Mouse (Mus musculus) neural tube, embryonic 14.5 days (tissue): ENCODE data around the gene Nav2. TPM values are rescaled to one million over a fixed set of nuclear protein-coding genes. Genes with fewer than 3 reads are reported as not detected.

Source experiments
- ATAC-seq: fragments of 200-750 bp; cut with Nextera tagmentation; 2 replicates; pipeline ENCODE4 v1.8.0; 2017; ENCODE audit warnings: low read depth, mild to moderate bottlenecking, moderate TSS enrichment, moderate library complexity
- H3K27ac ChIP-seq: fragments of 300-500 bp; sonication (generic); 2 replicates; pipeline ENCODE4 v1.5.1; 2014; ENCODE audit warnings: low read depth, mild to moderate bottlenecking, control low read depth, low read length, moderate library complexity, mixed read lengths
- H3K27me3 ChIP-seq: fragments of 300-500 bp; sonication (generic); 2 replicates; pipeline ENCODE4 v1.6.1; 2014; ENCODE audit warnings: low read length; ENCODE audit not compliant: control insufficient read depth, insufficient read depth
- H3K36me3 ChIP-seq: fragments of 300-500 bp; sonication (generic); 2 replicates; pipeline ENCODE4 v1.6.1; 2014; ENCODE audit warnings: low read length, mixed read lengths; ENCODE audit not compliant: control insufficient read depth, insufficient read depth
- H3K4me1 ChIP-seq: fragments of 300-500 bp; sonication (generic); 2 replicates; pipeline ENCODE4 v1.6.1; 2014; ENCODE audit warnings: low read length; ENCODE audit not compliant: control insufficient read depth, insufficient read depth
- H3K4me2 ChIP-seq: fragments of 300-500 bp; sonication (generic); 2 replicates; pipeline ENCODE4 v1.6.1; 2014; ENCODE audit warnings: mild to moderate bottlenecking, low read depth, low read length, control low read depth
- H3K4me3 ChIP-seq: fragments of 300-500 bp; sonication (generic); 2 replicates; pipeline ENCODE4 v1.5.1; 2014; ENCODE audit warnings: low read depth, low read length, control low read depth, mixed read lengths
- H3K9ac ChIP-seq: fragments of 300-500 bp; sonication (generic); replicated peaks from 2 replicates; pipeline ENCODE4 v1.6.1; 2014; ENCODE audit warnings: low read depth, mild to moderate bottlenecking, control low read depth, low read length, mixed read lengths
- H3K9me3 ChIP-seq: fragments of 300-500 bp; sonication (generic); 2 replicates; pipeline ENCODE4 v1.6.1; 2016; ENCODE audit warnings: low read length; ENCODE audit not compliant: control insufficient read depth
- WGBS: fragments of 180-500 bp; shearing (Covaris S2); extraction: QIAGEN DNeasy Blood & Tissue Kit; methylation state at CpG from one replicate; pipeline ENCODE4 v1.1.7; 2014; 5-methylcytosine and 5-hydroxymethylcytosine counted together
- polyA plus RNA-seq: library from polyadenylated mRNA; unstranded; fragments of >200 nt; fragmentation: Nextera tagmentation; extraction: Ambion mirVana; gene quantifications from 2 replicates; pipeline ENCODE4 v1.2.1, GENCODE M21; 2014

The Nav2 gene
- polyA plus RNA-seq, 1 experiment from 2014 or later = 36.5 TPM

- 21% methylated on average over 10 of the region's 10 CpGs for WGBS
- ATAC-seq = 0 out of 2 replicates have a peak, but pooled peaks have one; percentile 49
These were observed 474.4 kb downstream of the Nav2 start for GRCm38 (mm10) chr7:49382884-49383283.

GRCm38 (mm10) chr7:49388137-49388536 lies 479.6 kb downstream of the Nav2 start:
- H3K27ac ChIP-seq = no peak overlapping the region
- no peaks in the 10 kb centered on the region for H3K9me3 ChIP-seq
- no peaks in the 10 kb centered on the region for H3K27me3 ChIP-seq
- no peak overlapping the region for H3K4me3 ChIP-seq
- no peak overlapping the region for H3K4me2 ChIP-seq
- no peak for ATAC-seq
- WGBS = 41% methylated on average over 2 of the region's 2 CpGs
- no peaks in the 10 kb centered on the region for H3K36me3 ChIP-seq
- H3K4me1 ChIP-seq = peaks cover 22% of the 10 kb centered on the region
- no peak overlapping the region for H3K9ac ChIP-seq

More at GRCm38 (mm10) chr7:49382884-49383283, 474.4 kb downstream of the Nav2 start:
- no peaks in the 10 kb centered on the region for H3K36me3 ChIP-seq
- no peak overlapping the region for H3K9ac ChIP-seq
- H3K9me3 ChIP-seq = no peaks in the 10 kb centered on the region
- no peak overlapping the region for H3K4me3 ChIP-seq
- no peak overlapping the region for H3K27ac ChIP-seq
- H3K4me2 ChIP-seq = no peak overlapping the region
- no peaks in the 10 kb centered on the region for H3K4me1 ChIP-seq
- no peaks in the 10 kb centered on the region for H3K27me3 ChIP-seq

- Histone ChIP-seq H3K9me3 (no peaks in the 10 kb centered on the region), H3K4me2 (no peak overlapping the region), H3K4me1 (peaks cover 22% of the 10 kb centered on the region), H3K9ac (no peak overlapping the region), H3K4me3 (no peak overlapping the region), H3K36me3 (no peaks in the 10 kb centered on the region), H3K27ac (no peak overlapping the region), H3K27me3 (no peaks in the 10 kb centered on the region)
- 65% methylated on average over 3 of the region's 3 CpGs for WGBS
- ATAC-seq = no peak
These were observed 481.8 kb downstream of the Nav2 start for GRCm38 (mm10) chr7:49390312-49390711.

- Histone ChIP-seq H3K9me3 (no peaks in the 10 kb centered on the region), H3K4me2 (no peak overlapping the region), H3K27me3 (no peaks in the 10 kb centered on the region), H3K4me1 (peaks cover 22% of the 10 kb centered on the region), H3K9ac (no peak overlapping the region), H3K27ac (peak overlapping the region; percentile 41; the same call in 1 of the 2 replicates), H3K4me3 (no peak overlapping the region), H3K36me3 (no peaks in the 10 kb centered on the region)
- peak; percentile 36; the same call in 1 of the 2 replicates for ATAC-seq
- 44% methylated on average over 9 of the region's 9 CpGs for WGBS
These were observed 482.3 kb downstream of the Nav2 start for GRCm38 (mm10) chr7:49390829-49391228.

GRCm38 (mm10) chr7:49392180-49392579 lies 483.7 kb downstream of the Nav2 start:
- Histone ChIP-seq H3K4me3 (no peak overlapping the region), H3K9me3 (no peaks in the 10 kb centered on the region), H3K4me2 (no peak overlapping the region), H3K27ac (peak overlapping the region; percentile 12; the same call in 1 of the 2 replicates), H3K9ac (no peak overlapping the region), H3K36me3 (no peaks in the 10 kb centered on the region), H3K27me3 (no peaks in the 10 kb centered on the region), H3K4me1 (peaks cover 30% of the 10 kb centered on the region)
- peak; percentile 32 for ATAC-seq
- WGBS = 37% methylated on average over 3 of the region's 3 CpGs

- no peaks in the 10 kb centered on the region for H3K27me3 ChIP-seq
- 77% methylated on average over 3 of the region's 3 CpGs for WGBS
- H3K9me3 ChIP-seq = no peaks in the 10 kb centered on the region
- H3K27ac ChIP-seq = no peak overlapping the region; the same call in 1 of the 2 replicates
- H3K9ac ChIP-seq = no peak overlapping the region
- H3K4me2 ChIP-seq = no peak overlapping the region
- no peak overlapping the region for H3K4me3 ChIP-seq
- H3K4me1 ChIP-seq = peaks cover 30% of the 10 kb centered on the region
- no peak for ATAC-seq
- H3K36me3 ChIP-seq = no peaks in the 10 kb centered on the region
These were observed 484.3 kb downstream of the Nav2 start for GRCm38 (mm10) chr7:49392834-49393233.

- ATAC-seq = no peak
- Histone ChIP-seq H3K9me3 (no peaks in the 10 kb centered on the region), H3K9ac (no peak overlapping the region), H3K27me3 (no peaks in the 10 kb centered on the region), H3K4me3 (no peak overlapping the region), H3K4me1 (peaks cover 30% of the 10 kb centered on the region), H3K4me2 (no peak overlapping the region), H3K36me3 (no peaks in the 10 kb centered on the region), H3K27ac (no peak overlapping the region)
- 89% methylated on average over 7 of the region's 7 CpGs for WGBS
These were observed 485.3 kb downstream of the Nav2 start for GRCm38 (mm10) chr7:49393857-49394256.

- no peak overlapping the region for H3K4me3 ChIP-seq
- H3K9me3 ChIP-seq = no peaks in the 10 kb centered on the region
- H3K4me1 ChIP-seq = peaks cover 21% of the 10 kb centered on the region
- H3K4me2 ChIP-seq = no peak overlapping the region
- H3K27me3 ChIP-seq = no peaks in the 10 kb centered on the region
- no peak for ATAC-seq
- 67% methylated on average over 1 of the region's 1 CpGs for WGBS
- H3K27ac ChIP-seq = no peak overlapping the region
- H3K36me3 ChIP-seq = no peaks in the 10 kb centered on the region
- no peak overlapping the region for H3K9ac ChIP-seq
These were observed 487.7 kb downstream of the Nav2 start for GRCm38 (mm10) chr7:49396202-49396601.

GRCm38 (mm10) chr7:49397441-49398003 lies 489.0 kb downstream of the Nav2 start:
- Histone ChIP-seq H3K4me3 (no peak overlapping the region), H3K4me1 (peaks cover 12% of the 10 kb centered on the region; the same call in 1 of the 2 replicates), H3K27ac (no peak overlapping the region), H3K9me3 (no peaks in the 10 kb centered on the region), H3K9ac (no peak overlapping the region), H3K36me3 (no peaks in the 10 kb centered on the region), H3K4me2 (no peak overlapping the region), H3K27me3 (no peaks in the 10 kb centered on the region)
- no peak for ATAC-seq
- 59% methylated on average over 17 of the region's 17 CpGs for WGBS
